Mouse (Mus musculus): ENCODE measurements around the gene Cmtm7. TPM values are rescaled to one million over a fixed set of nuclear protein-coding genes. Genes with fewer than 3 reads are reported as not detected.

The Cmtm7 gene
- polyA plus RNA-seq, 1 experiment, result 781 TPM

DNA sequence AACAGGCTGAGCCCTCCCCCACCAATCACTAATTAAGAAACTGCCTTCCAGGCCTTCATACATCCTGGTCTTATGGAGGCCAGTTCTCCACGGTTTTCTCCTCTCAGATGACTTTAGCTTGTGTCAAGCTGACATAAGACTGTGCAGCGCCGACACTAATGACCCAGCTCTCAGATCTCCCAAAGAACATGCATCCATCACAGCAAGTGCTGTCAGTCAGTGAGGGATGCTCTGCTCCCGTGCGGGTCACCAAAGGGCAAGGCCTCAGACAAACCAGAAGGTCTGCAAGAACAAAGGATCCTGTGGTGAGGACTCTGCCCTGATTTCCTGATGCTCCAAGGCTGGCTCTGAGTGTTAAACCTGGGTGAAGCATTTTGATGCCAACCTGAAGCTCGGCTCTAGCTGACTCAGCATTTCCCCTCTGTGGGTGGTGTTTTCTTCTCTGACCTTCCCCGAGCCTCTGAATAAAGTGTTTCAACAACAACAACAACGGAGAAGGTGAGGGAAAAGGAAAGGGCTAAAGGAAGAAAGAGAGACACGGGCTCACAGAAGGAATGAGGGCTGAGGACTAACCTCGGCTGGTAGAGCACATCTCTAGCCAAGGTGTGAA, 17.9 kb upstream of the Cmtm7 start:
- no peaks in the 10 kb centered on the region for H3K36me3 ChIP-seq (ENCODE audit: control insufficient read depth, insufficient read depth, low read length)
- no peak for DNase-seq
- TF ChIP-seq CTCF (IDR thresholded peaks at IDR 0.05; ENCODE audit: borderline replicate concordance, control insufficient read depth, extremely low read depth, insufficient read depth, low read length, poor library complexity), result no peak
- TF ChIP-seq POLR2A (IDR thresholded peaks at IDR 0.05; ENCODE audit: control insufficient read depth, extremely low read depth, insufficient read depth, low read length, poor library complexity), result no peak
- no peaks in the 10 kb centered on the region for H3K27me3 ChIP-seq (ENCODE audit: control insufficient read depth, insufficient read depth, low read length)
- H3K4me1 ChIP-seq (replicated peaks; ENCODE audit: control insufficient read depth, insufficient read depth, low read length), result peaks cover 9% of the 10 kb centered on the region
- H3K27ac ChIP-seq (ENCODE audit: control insufficient read depth, insufficient read depth, low read length), result no peak overlapping the region
- WGBS, result 66% methylated on average over 10 of the region's 10 CpGs
- no peak overlapping the region for H3K4me3 ChIP-seq (ENCODE audit: control insufficient read depth, insufficient read depth, low read length)

DNA sequence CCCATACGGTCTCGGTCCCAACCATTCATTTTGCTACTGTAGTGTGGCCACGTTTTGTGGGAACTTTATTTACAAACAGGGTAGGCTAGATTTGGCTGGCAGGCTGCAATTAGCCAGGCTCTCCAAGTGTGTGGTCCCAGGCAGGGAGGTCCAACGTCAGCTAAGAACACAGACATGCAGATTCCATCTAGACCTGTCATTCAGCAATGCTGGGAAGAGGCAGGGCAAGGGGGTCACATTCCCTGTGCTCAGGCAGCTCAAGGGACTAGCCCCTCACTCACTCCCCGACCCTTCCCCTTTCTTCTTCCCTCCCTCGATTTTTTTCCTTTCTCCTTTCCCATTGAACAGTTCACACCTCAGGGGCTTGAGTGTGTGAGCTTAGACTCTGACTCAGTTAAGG, 17.2 kb upstream of the Cmtm7 start:
- Histone ChIP-seq H3K36me3 (ENCODE audit: control insufficient read depth, insufficient read depth, low read length) (no peaks in the 10 kb centered on the region), H3K4me1 (replicated peaks; ENCODE audit: control insufficient read depth, insufficient read depth, low read length) (peaks cover 17% of the 10 kb centered on the region), H3K27ac (ENCODE audit: control insufficient read depth, insufficient read depth, low read length) (no peak overlapping the region), H3K4me3 (ENCODE audit: control insufficient read depth, insufficient read depth, low read length) (no peak overlapping the region), H3K27me3 (ENCODE audit: control insufficient read depth, insufficient read depth, low read length) (no peaks in the 10 kb centered on the region)
- 90% methylated on average over 6 of the region's 6 CpGs for WGBS
- TF ChIP-seq CTCF (IDR thresholded peaks at IDR 0.05; ENCODE audit: borderline replicate concordance, control insufficient read depth, extremely low read depth, insufficient read depth, low read length, poor library complexity) (no peak), POLR2A (IDR thresholded peaks at IDR 0.05; ENCODE audit: control insufficient read depth, extremely low read depth, insufficient read depth, low read length, poor library complexity) (no peak)
- DNase-seq, result no peak

DNA sequence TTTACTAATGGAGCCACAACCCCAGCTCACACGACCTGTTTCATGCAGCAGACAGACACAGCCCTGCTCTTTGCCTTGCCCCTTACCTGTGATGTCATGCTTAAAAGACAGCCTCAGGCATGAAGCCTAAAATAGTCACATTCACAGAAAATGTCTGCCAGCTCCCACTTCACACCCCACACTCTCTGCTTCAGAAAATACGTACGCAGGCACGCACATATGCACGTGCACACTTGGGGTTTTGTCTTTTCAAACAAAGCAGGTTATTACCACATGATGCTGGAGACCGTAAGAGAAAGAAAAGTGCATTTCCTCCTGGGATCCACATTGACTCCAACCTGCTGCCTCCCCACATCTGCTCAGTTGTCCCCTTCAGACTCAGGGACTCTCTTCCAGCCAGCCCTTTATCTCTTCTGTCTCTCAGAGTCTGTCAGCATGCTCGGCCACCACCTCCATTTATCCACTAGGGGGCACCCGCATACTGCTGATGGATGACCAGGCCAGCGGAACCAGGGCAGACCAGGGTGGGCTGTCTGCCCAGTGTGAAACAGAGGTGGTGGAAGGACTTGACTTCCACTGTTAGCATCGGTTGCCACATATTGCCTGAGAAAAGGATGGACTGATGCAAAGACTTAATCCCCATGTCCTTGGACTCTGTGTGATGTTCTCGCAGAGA, 15.8 kb upstream of the Cmtm7 start:
- peaks cover 18% of the 10 kb centered on the region for H3K4me1 ChIP-seq (replicated peaks; ENCODE audit: control insufficient read depth, insufficient read depth, low read length)
- no peak overlapping the region for H3K27ac ChIP-seq (ENCODE audit: control insufficient read depth, insufficient read depth, low read length)
- DNase-seq, result peak; percentile 83
- H3K27me3 ChIP-seq (ENCODE audit: control insufficient read depth, insufficient read depth, low read length), result no peaks in the 10 kb centered on the region
- H3K4me3 ChIP-seq (ENCODE audit: control insufficient read depth, insufficient read depth, low read length), result no peak overlapping the region
- WGBS, result 61% methylated on average over 11 of the region's 11 CpGs
- TF ChIP-seq POLR2A (IDR thresholded peaks at IDR 0.05; ENCODE audit: control insufficient read depth, extremely low read depth, insufficient read depth, low read length, poor library complexity) (no peak), CTCF (IDR thresholded peaks at IDR 0.05; ENCODE audit: borderline replicate concordance, control insufficient read depth, extremely low read depth, insufficient read depth, low read length, poor library complexity) (peak; percentile 95)
- no peaks in the 10 kb centered on the region for H3K36me3 ChIP-seq (ENCODE audit: control insufficient read depth, insufficient read depth, low read length)

DNA sequence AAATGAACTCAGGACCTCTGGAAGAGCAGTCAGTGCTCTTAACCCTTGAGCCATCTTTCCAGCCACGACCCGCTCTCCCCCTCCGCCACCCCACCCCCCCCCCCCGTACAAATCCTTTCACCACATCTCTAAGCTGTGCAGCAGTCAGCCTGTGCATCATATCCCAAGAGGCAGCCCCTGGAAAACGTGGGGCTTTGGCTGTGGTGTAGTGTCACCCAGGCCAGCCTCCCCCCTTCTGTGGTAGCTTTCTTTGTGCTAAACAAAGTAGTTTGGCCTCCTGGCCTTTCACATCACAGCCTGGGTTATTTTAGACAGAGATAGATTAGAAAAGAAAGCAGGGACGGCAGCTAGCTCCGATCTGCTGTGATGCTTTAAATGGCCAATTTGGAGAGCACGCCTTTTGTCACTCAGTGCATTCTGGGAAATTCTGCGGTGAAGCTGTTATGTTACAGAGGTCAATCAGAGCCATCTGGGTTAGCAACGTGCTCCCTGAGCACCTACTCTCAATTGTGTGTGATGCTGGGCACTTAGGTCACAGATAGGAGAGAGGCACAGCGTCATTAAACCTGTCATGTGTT, 14.9 kb upstream of the Cmtm7 start:
- Histone ChIP-seq H3K36me3 (ENCODE audit: control insufficient read depth, insufficient read depth, low read length) (no peaks in the 10 kb centered on the region), H3K27me3 (ENCODE audit: control insufficient read depth, insufficient read depth, low read length) (no peaks in the 10 kb centered on the region), H3K27ac (ENCODE audit: control insufficient read depth, insufficient read depth, low read length) (no peak overlapping the region), H3K4me1 (replicated peaks; ENCODE audit: control insufficient read depth, insufficient read depth, low read length) (peaks cover 21% of the 10 kb centered on the region), H3K4me3 (ENCODE audit: control insufficient read depth, insufficient read depth, low read length) (no peak overlapping the region)
- DNase-seq, result no peak
- no peak for TF ChIP-seq POLR2A (IDR thresholded peaks at IDR 0.05; ENCODE audit: control insufficient read depth, extremely low read depth, insufficient read depth, low read length, poor library complexity)
- no peak for TF ChIP-seq CTCF (IDR thresholded peaks at IDR 0.05; ENCODE audit: borderline replicate concordance, control insufficient read depth, extremely low read depth, insufficient read depth, low read length, poor library complexity)
- WGBS, result 81% methylated on average over 11 of the region's 11 CpGs

DNA sequence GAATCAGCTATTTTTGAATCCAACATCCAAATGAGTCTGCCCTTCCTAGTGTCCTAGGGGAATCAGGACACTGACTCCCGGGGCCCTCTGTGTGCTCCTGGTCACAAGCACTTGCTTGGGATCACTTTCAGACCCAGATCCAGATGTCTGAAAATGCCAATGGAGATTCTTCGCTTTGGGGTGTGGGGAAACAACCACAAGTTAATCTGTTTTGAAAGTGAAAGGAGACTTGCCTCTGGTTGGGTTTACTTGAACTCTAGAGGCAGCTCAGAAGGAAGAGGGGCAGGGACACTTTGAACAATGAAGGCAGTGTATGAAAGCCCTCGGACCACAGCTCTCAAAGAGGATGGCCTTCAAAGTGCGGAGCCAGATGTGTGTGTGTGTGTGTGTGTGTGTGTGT, 12.8 kb upstream of the Cmtm7 start:
- peak overlapping the region; percentile 46; the same call in 1 of the 2 replicates for H3K27ac ChIP-seq (ENCODE audit: control insufficient read depth, insufficient read depth, low read length)
- DNase-seq, result no peak
- peaks cover 29% of the 10 kb centered on the region for H3K4me1 ChIP-seq (replicated peaks; ENCODE audit: control insufficient read depth, insufficient read depth, low read length)
- H3K27me3 ChIP-seq (ENCODE audit: control insufficient read depth, insufficient read depth, low read length), result no peaks in the 10 kb centered on the region
- TF ChIP-seq CTCF (IDR thresholded peaks at IDR 0.05; ENCODE audit: borderline replicate concordance, control insufficient read depth, extremely low read depth, insufficient read depth, low read length, poor library complexity) (no peak), POLR2A (IDR thresholded peaks at IDR 0.05; ENCODE audit: control insufficient read depth, extremely low read depth, insufficient read depth, low read length, poor library complexity) (no peak)
- 25% methylated on average over 4 of the region's 4 CpGs for WGBS
- no peaks in the 10 kb centered on the region for H3K36me3 ChIP-seq (ENCODE audit: control insufficient read depth, insufficient read depth, low read length)
- no peak overlapping the region for H3K4me3 ChIP-seq (ENCODE audit: control insufficient read depth, insufficient read depth, low read length)

DNA sequence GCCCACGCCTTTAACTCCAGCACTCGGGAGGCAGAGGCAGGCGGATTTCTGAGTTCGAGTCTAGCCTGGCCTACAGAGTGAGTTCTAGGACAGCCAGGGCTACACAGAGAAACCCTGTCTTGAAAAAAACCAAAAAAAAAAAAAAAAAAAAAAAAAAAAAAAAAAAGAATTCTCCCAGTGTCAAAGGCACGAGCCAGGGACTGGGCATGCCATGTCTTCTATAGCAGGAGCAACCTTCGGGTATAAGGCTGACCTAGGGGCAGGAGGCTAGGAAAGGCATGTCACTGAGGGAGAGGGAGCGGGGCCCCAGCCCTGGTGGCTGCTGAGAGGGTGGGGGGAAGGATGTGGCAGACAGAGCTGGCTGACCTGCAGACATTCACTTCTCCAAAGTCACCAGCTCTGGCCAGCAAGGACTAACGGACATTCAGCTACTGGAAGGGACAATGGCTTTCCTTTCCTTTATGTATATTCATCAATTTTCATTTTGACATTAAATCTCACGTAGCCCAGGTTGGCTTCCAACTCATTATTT, 12.2 kb upstream of the Cmtm7 start:
- Histone ChIP-seq H3K36me3 (ENCODE audit: control insufficient read depth, insufficient read depth, low read length) (no peaks in the 10 kb centered on the region), H3K27me3 (ENCODE audit: control insufficient read depth, insufficient read depth, low read length) (no peaks in the 10 kb centered on the region), H3K4me3 (ENCODE audit: control insufficient read depth, insufficient read depth, low read length) (no peak overlapping the region), H3K27ac (ENCODE audit: control insufficient read depth, insufficient read depth, low read length) (no peak overlapping the region), H3K4me1 (replicated peaks; ENCODE audit: control insufficient read depth, insufficient read depth, low read length) (peaks cover 31% of the 10 kb centered on the region)
- WGBS, result 60% methylated on average over 9 of the region's 9 CpGs
- TF ChIP-seq POLR2A (IDR thresholded peaks at IDR 0.05; ENCODE audit: control insufficient read depth, extremely low read depth, insufficient read depth, low read length, poor library complexity), result no peak
- no peak for TF ChIP-seq CTCF (IDR thresholded peaks at IDR 0.05; ENCODE audit: borderline replicate concordance, control insufficient read depth, extremely low read depth, insufficient read depth, low read length, poor library complexity)
- no peak for DNase-seq
